Mouse (Mus musculus) heart, adult 2 months (tissue): ENCODE results near the gene Gm5148.

Experiments
- CTCF ChIP-seq: fragments of 200-600 bp; IDR thresholded peaks from 2 replicates; pipeline ENCODE4 v1.8.1; 2022; ENCODE audit warnings: antibody characterized with exemption, mild to moderate bottlenecking, moderate library complexity
- POLR2A ChIP-seq: fragments of 200-500 bp; IDR thresholded peaks from 2 replicates; pipeline ENCODE4 v1.6.1; 2011; ENCODE audit warnings: mild to moderate bottlenecking, low read depth, low read length, control low read depth; ENCODE audit not compliant: insufficient read depth

- TF ChIP-seq CTCF (no peak), POLR2A (no peak)
Observed at GRCm38 (mm10) chr3:37711639-37712038, 12.7 kb downstream of the Gm5148 start.
